Mouse (Mus musculus) CH12.LX (cell line): ENCODE measurements around the gene I0C0044D17Rik. TPM values are rescaled to one million over a fixed set of nuclear protein-coding genes. Genes with fewer than 3 reads are reported as not detected.

Experiments
- DNase-seq: peaks from one replicate; pipeline ENCODE4 v3.0.0-alpha.2; 2013; ENCODE audit errors: extremely low read depth
- H3K27ac ChIP-seq: 2 replicates; pipeline ENCODE4 v1.5.1; 2012; ENCODE audit warnings: low read depth, mild to moderate bottlenecking, control low read depth, moderate library complexity; ENCODE audit not compliant: insufficient read depth
- H3K27me3 ChIP-seq: replicated peaks from 2 replicates; pipeline ENCODE3; 2012; ENCODE audit warnings: inconsistent platforms
- H3K36me3 ChIP-seq, 2 experiments: replicated peaks in 1 of 2; 2 replicates each; pipeline versions ENCODE3 to v1.6.1; 2012; ENCODE audit warnings: inconsistent platforms in 1 of 2, low read length in 1 of 2, mild to moderate bottlenecking in 1 of 2, mixed read lengths in 1 of 2, moderate library complexity in 1 of 2; ENCODE audit not compliant: control insufficient read depth in 1 of 2, insufficient read depth in 1 of 2
- H3K4me1 ChIP-seq, 2 experiments: 2 replicates each; pipeline ENCODE4 v1.6.1; 2012; ENCODE audit warnings: inconsistent platforms in 1 of 2, moderate library complexity in 1 of 2; ENCODE audit not compliant: insufficient read depth in 2 of 2, control insufficient read depth in 1 of 2
- H3K4me2 ChIP-seq: 2 replicates; pipeline ENCODE4 v1.6.1; 2012; ENCODE audit warnings: low read depth, mild to moderate bottlenecking, control low read depth; ENCODE audit not compliant: poor library complexity, insufficient read depth, severe bottlenecking
- H3K4me3 ChIP-seq, 3 experiments: fragments of 150-350 bp in 1 of 3; sonication (generic) in 1 of 3; replicated peaks in 1 of 3; 2 replicates each; pipeline versions ENCODE3 to v1.5.1; 2011 to 2012; ENCODE audit warnings: low read depth in 2 of 3, low read length in 2 of 3, mild to moderate bottlenecking in 2 of 3, moderate library complexity in 2 of 3, control low read depth in 1 of 3, improper control_type of control experiment in 1 of 3, inconsistent platforms in 1 of 3, mixed read lengths in 1 of 3; ENCODE audit not compliant: poor library complexity in 1 of 3
- H3K79me2 ChIP-seq: replicated peaks from 2 replicates; pipeline ENCODE4 v1.6.1; 2012; ENCODE audit warnings: mild to moderate bottlenecking, moderate library complexity; ENCODE audit not compliant: control insufficient read depth, poor library complexity, insufficient read depth, severe bottlenecking; ENCODE audit errors: extremely low read depth
- H3K9ac ChIP-seq: 2 replicates; pipeline ENCODE4 v1.6.1; 2012; ENCODE audit warnings: low read depth, mild to moderate bottlenecking, control low read depth, moderate library complexity; ENCODE audit not compliant: insufficient read depth
- H3K9me3 ChIP-seq: replicated peaks from 2 replicates; pipeline ENCODE3; 2012; ENCODE audit warnings: low read length, inconsistent platforms, mixed read lengths
- CHD2 ChIP-seq: IDR thresholded peaks from 2 replicates; pipeline ENCODE4 v1.6.1; 2011; ENCODE audit warnings: low read length, improper control_type of control experiment
- E2F4 ChIP-seq: IDR thresholded peaks from 2 replicates; pipeline ENCODE4 v1.6.1; 2011; ENCODE audit warnings: low read depth, low read length, improper control_type of control experiment; ENCODE audit not compliant: insufficient replicate concordance
- MAFK ChIP-seq: IDR thresholded peaks from 2 replicates; pipeline ENCODE4 v1.6.1; 2011; ENCODE audit warnings: low read length, improper control_type of control experiment; ENCODE audit not compliant: insufficient replicate concordance
- MEF2A ChIP-seq: IDR thresholded peaks from 2 replicates; pipeline ENCODE4 v1.6.1; 2014; ENCODE audit warnings: low read depth, mild to moderate bottlenecking, inconsistent platforms, low read length, improper control_type of control experiment, borderline replicate concordance
- MXI1 ChIP-seq: IDR thresholded peaks from 2 replicates; pipeline ENCODE4 v1.6.1; 2011; ENCODE audit warnings: mild to moderate bottlenecking, low read depth, low read length, improper control_type of control experiment
- POLR2A ChIP-seq: IDR thresholded peaks from 2 replicates; pipeline ENCODE4 v1.6.1; 2011; ENCODE audit warnings: low read depth, mild to moderate bottlenecking, improper control_type of control experiment, low read length
- POLR2AphosphoS2 ChIP-seq: IDR thresholded peaks from 2 replicates; pipeline ENCODE4 v1.6.1; 2011; ENCODE audit warnings: low read depth, low read length, improper control_type of control experiment
- RAD21 ChIP-seq: IDR thresholded peaks from 2 replicates; pipeline ENCODE4 v1.6.1; 2011; ENCODE audit warnings: low read depth, mild to moderate bottlenecking, low read length, improper control_type of control experiment, moderate library complexity
- RCOR1 ChIP-seq: conservative IDR thresholded peaks from 2 replicates; pipeline ENCODE4 v1.6.1; 2012; ENCODE audit warnings: low read depth, mild to moderate bottlenecking, inconsistent platforms, low read length, improper control_type of control experiment
- SMC3 ChIP-seq: IDR thresholded peaks from 2 replicates; pipeline ENCODE4 v1.6.1; 2011; ENCODE audit warnings: low read depth, low read length, improper control_type of control experiment
- USF1 ChIP-seq: IDR thresholded peaks from 2 replicates; pipeline ENCODE4 v1.6.1; 2014; ENCODE audit warnings: low read depth, mild to moderate bottlenecking, inconsistent platforms, low read length, improper control_type of control experiment
- USF2 ChIP-seq: conservative IDR thresholded peaks from 2 replicates; pipeline ENCODE4 v1.6.1; 2011; ENCODE audit warnings: low read depth, low read length, improper control_type of control experiment
- ZNF384 ChIP-seq: IDR thresholded peaks from 2 replicates; pipeline ENCODE4 v1.6.1; 2012; ENCODE audit warnings: low read depth, low read length, improper control_type of control experiment, inconsistent platforms
- dilution Hi-C: fragments of 300-500 bp; cut with MboI; formaldehyde crosslinking; loops from 2 replicates; pipeline ENCODE4 v1.14.3; 2020; ENCODE audit warnings: low sequenced_read_pairs; ENCODE audit not compliant: extremely low pct_unique_long_range_greater_than_20kb, extremely low pct_ligation_motif_present
- in situ Hi-C: fragments of 300-500 bp; cut with MboI; formaldehyde crosslinking; loops from 3 replicates; pipeline ENCODE4 v1.14.3; 2019; ENCODE audit warnings: low sequenced_read_pairs, low pct_ligation_motif_present, low pct_unique_long_range_greater_than_20kb, mixed read lengths
- polyA plus RNA-seq: library from polyadenylated mRNA; unstranded; fragments of >175 nt; gene quantifications from 2 replicates; pipeline ENCODE4 v1.2.1, GENCODE M21; 2012; ENCODE audit warnings: low read depth; ENCODE audit not compliant: insufficient read length
- total RNA-seq, 2 experiments: library from RNA; depleted of rRNA; stranded (reverse); fragments of 300-350 nt in 1 of 2; fragments of >200 nt in 1 of 2; gene quantifications; 2 replicates each; pipeline ENCODE4 v1.2.3; 2012 to 2014

I0C0044D17Rik gene
- total and polyA plus RNA-seq, 3 experiments = not detected

- dilution Hi-C loops (no loop called here), in situ Hi-C loops (no loop called here)
- H3K27me3 ChIP-seq = no peaks in the 10 kb centered on the region
- no peaks in the 10 kb centered on the region for H3K4me1 ChIP-seq
- H3K9me3 ChIP-seq = peaks cover 85% of the 10 kb centered on the region
- no peaks in the 10 kb centered on the region for H3K79me2 ChIP-seq
- DNase-seq = no peak
- H3K9ac ChIP-seq = no peak overlapping the region
- TF ChIP-seq SMC3 = no peak
- no peak for TF ChIP-seq USF2
- no peak for TF ChIP-seq RCOR1
- no peak for TF ChIP-seq MXI1
- no peak overlapping the region for H3K4me2 ChIP-seq
- no peak overlapping the region for H3K4me3 ChIP-seq
- no peak overlapping the region for H3K27ac ChIP-seq
- no peaks in the 10 kb centered on the region for H3K36me3 ChIP-seq
These were observed 18.2 kb downstream of the I0C0044D17Rik start for GRCm38 (mm10) chr4:98805291-98806048.

GRCm38 (mm10) chr4:98804476-98805134, 19.0 kb downstream of the I0C0044D17Rik start:
- Histone ChIP-seq H3K9ac (no peak overlapping the region), H3K27ac (no peak overlapping the region), H3K9me3 (peaks cover 91% of the 10 kb centered on the region), H3K27me3 (no peaks in the 10 kb centered on the region), H3K36me3 (no peaks in the 10 kb centered on the region), H3K4me1 (no peaks in the 10 kb centered on the region), H3K4me2 (no peak overlapping the region), H3K4me3 (no peak overlapping the region), H3K79me2 (no peaks in the 10 kb centered on the region)
- TF ChIP-seq RAD21 (no peak), MEF2A (no peak), USF1 (no peak), CHD2 (no peak), POLR2AphosphoS2 (no peak), POLR2A (no peak), E2F4 (no peak), MAFK (no peak), ZNF384 (no peak)
- no peak for DNase-seq
- dilution Hi-C loops = no loop called here
- in situ Hi-C loops = no loop called here
